Mouse (Mus musculus): ENCODE measurements at regions not wholly inside any gene's neighbourhood (a gene's known extent, or its start where the extent isn't known, plus 50 kb on each side); places are given as distances from the start of the nearest gene placed in this dataset.

GRCm38 (mm10) chr6:140179999-140180398, 138.7 kb upstream of the Plcz1 start:
- in situ Hi-C loops (cut with MboI, MseI): no loop called here

- in situ Hi-C loops (cut with MboI, MseI): no loop called here
Measured at GRCm38 (mm10) chr6:140178425-140179193, 137.4 kb upstream of the Plcz1 start.

GRCm38 (mm10) chr6:140172716-140173115, 131.5 kb upstream of the Plcz1 start:
- in situ Hi-C loops (cut with MboI, MseI): no loop called here

- in situ Hi-C loops (cut with MboI, MseI): no loop called here
Measured at GRCm38 (mm10) chr6:140169836-140170235, 128.6 kb upstream of the Plcz1 start.

GRCm38 (mm10) chr6:140167182-140167581, 125.9 kb upstream of the Plcz1 start:
- in situ Hi-C loops (cut with MboI, MseI): no loop called here

GRCm38 (mm10) chr6:140162729-140163128, 121.5 kb upstream of the Plcz1 start:
- in situ Hi-C loops (cut with MboI, MseI): no loop called here

GRCm38 (mm10) chr6:140161482-140161881, 120.2 kb upstream of the Plcz1 start:
- in situ Hi-C loops (cut with MboI, MseI): no loop called here

- in situ Hi-C loops (cut with MboI, MseI): no loop called here
Measured at GRCm38 (mm10) chr6:140160946-140161345, 119.7 kb upstream of the Plcz1 start.

- in situ Hi-C loops (cut with MboI, MseI): no loop called here
Measured at GRCm38 (mm10) chr6:140158986-140159385, 117.7 kb upstream of the Plcz1 start.

- in situ Hi-C loops (cut with MboI, MseI): no loop called here
Measured at GRCm38 (mm10) chr6:140157375-140157774, 116.1 kb upstream of the Plcz1 start.

- in situ Hi-C loops (cut with MboI, MseI): no loop called here
Measured at GRCm38 (mm10) chr6:140152418-140153176, 111.3 kb upstream of the Plcz1 start.

GRCm38 (mm10) chr6:140148628-140149245, 107.5 kb upstream of the Plcz1 start:
- in situ Hi-C loops (cut with MboI, MseI): no loop called here

GRCm38 (mm10) chr6:140148138-140148537, 106.9 kb upstream of the Plcz1 start:
- in situ Hi-C loops (cut with MboI, MseI): no loop called here

- in situ Hi-C loops (cut with MboI, MseI): no loop called here
Measured at GRCm38 (mm10) chr6:140147711-140148110, 106.5 kb upstream of the Plcz1 start.

GRCm38 (mm10) chr6:140133734-140134133, 92.5 kb upstream of the Plcz1 start:
- in situ Hi-C loops (cut with MboI, MseI): no loop called here

- in situ Hi-C loops (cut with MboI, MseI): no loop called here
Measured at GRCm38 (mm10) chr6:140126645-140127044, 85.4 kb upstream of the Plcz1 start.

GRCm38 (mm10) chr6:140114024-140114423, 72.8 kb upstream of the Plcz1 start:
- in situ Hi-C loops (cut with MboI, MseI): no loop called here

- in situ Hi-C loops (cut with MboI, MseI): no loop called here
Measured at GRCm38 (mm10) chr6:140112054-140112453, 70.8 kb upstream of the Plcz1 start.

GRCm38 (mm10) chr6:140108083-140108482, 66.8 kb upstream of the Plcz1 start:
- in situ Hi-C loops (cut with MboI, MseI): no loop called here

- in situ Hi-C loops (cut with MboI, MseI): no loop called here
Measured at GRCm38 (mm10) chr6:140107628-140108027, 66.4 kb upstream of the Plcz1 start.

- in situ Hi-C loops (cut with MboI, MseI): no loop called here
Measured at GRCm38 (mm10) chr6:140106141-140106540, 64.9 kb upstream of the Plcz1 start.

GRCm38 (mm10) chr6:140102043-140102442, 60.8 kb upstream of the Plcz1 start:
- in situ Hi-C loops (cut with MboI, MseI): no loop called here

GRCm38 (mm10) chr6:140095416-140095815, 54.2 kb upstream of the Plcz1 start:
- in situ Hi-C loops (cut with MboI, MseI): no loop called here

Data from T-helper 2 cell (primary cell).